Mouse (Mus musculus): ENCODE data around the gene Tdrd1.

- TF ChIP-seq CTCF (IDR thresholded peaks at IDR 0.05; ENCODE audit: insufficient read depth, low read length): no peak
- TF ChIP-seq POLR2A (IDR thresholded peaks at IDR 0.05; ENCODE audit: borderline replicate concordance, extremely low read depth, low read depth, low read length): no peak
These were observed 25.8 kb upstream of the Tdrd1 start for GRCm38 (mm10) chr19:56800226-56800625.

Measured in lung, adult 2 months (tissue).